Mouse (Mus musculus) small intestine, adult 2 months (tissue): ENCODE measurements around the gene Reck.

Experiments
- CTCF ChIP-seq: fragments of 200-500 bp; IDR thresholded peaks from 2 replicates; pipeline ENCODE4 v1.5.1; 2012; ENCODE audit warnings: low read depth, mild to moderate bottlenecking, control low read depth, inconsistent platforms, low read length, moderate library complexity, mixed read lengths; ENCODE audit not compliant: insufficient replicate concordance, insufficient read length; ENCODE audit errors: extremely low read depth
- POLR2A ChIP-seq: fragments of 200-500 bp; IDR thresholded peaks from 2 replicates; pipeline ENCODE4 v1.6.1; 2012; ENCODE audit warnings: low read depth, mild to moderate bottlenecking, control low read depth, inconsistent platforms, low read length, moderate library complexity

DNA sequence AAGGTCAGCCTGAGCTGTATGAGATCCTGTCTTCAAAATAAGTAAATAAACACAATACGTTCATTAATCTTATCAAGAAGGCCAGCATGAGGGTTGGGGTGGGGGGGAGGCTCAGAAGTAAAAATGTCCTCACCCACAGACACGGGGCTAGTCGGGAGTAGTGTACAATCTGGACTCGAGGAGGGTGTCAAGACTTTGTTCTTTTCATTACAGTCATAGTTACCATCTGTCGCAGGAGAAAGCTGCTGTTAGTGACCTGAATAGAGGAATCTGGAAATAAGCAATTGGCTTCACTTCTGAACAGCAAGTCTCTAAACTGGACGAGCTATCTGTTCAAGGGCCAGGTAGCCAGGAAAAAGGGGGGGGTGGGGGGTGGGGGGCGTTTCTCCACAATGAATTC, 829 bp upstream of the Reck start:
- no peak for TF ChIP-seq CTCF
- no peak for TF ChIP-seq POLR2A
